Mouse (Mus musculus): ENCODE measurements around the gene Plxnd1. TPM values are rescaled to one million over a fixed set of nuclear protein-coding genes. Genes with fewer than 3 reads are reported as not detected.

The Plxnd1 gene
- polyA plus RNA-seq, 1 experiment from 2014 or later = 14.7 TPM

DNA sequence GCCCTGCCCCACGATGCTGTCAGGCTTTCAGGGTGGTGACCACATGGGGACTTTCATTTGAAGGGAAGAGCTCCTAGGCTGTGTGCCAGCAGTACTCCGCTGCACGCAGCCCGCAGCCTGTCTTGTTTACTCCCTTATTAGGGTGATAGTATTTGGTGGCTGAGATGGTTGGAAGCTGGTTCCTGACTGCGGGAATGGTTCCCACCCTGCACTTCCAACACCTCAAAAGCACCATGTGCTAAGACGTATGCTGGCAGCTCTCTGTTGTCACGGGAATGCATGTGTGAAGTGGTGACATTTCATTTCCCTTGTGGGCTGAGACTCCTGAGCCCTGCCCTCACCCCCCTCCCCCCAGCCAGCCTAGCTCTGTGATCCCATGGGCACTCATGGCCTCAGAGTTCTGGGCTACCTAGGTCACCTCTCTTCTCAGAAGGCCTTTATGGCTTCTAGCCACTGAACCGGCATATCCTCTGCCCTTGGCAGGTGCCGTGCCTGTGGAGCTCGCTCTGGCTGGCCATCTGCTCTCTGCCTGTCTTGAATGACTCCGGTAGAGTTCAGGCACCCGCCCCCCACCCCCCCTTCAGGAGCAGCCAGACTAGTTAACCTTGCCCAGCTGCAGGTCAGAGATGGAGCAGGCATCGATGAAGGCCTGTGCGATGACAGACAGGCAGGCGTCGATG, 37.7 kb downstream of the Plxnd1 start:
- no peak overlapping the region for H3K9ac ChIP-seq
- no peak for ATAC-seq (ENCODE audit: low FRiP score)
- DNase-seq (ENCODE audit: low spot score) = no peak
- H3K36me3 ChIP-seq (replicated peaks; ENCODE audit: control insufficient read depth, insufficient read depth) = no peaks in the 10 kb centered on the region
- H3K4me3 ChIP-seq (replicated peaks; ENCODE audit: low read length) = no peak overlapping the region
- 29% methylated on average over 16 of the region's 16 CpGs for WGBS
- H3K4me1 ChIP-seq (replicated peaks; ENCODE audit: control insufficient read depth, insufficient read depth, low read length) = peaks cover 13% of the 10 kb centered on the region; the same call in 1 of the 2 replicates
- no peak overlapping the region for H3K27ac ChIP-seq
- no peaks in the 10 kb centered on the region for H3K27me3 ChIP-seq (ENCODE audit: control insufficient read depth, insufficient read depth, low read length)
- no peak overlapping the region for H3K4me2 ChIP-seq (replicated peaks)
- no peaks in the 10 kb centered on the region for H3K9me3 ChIP-seq (ENCODE audit: control insufficient read depth, low read length)

DNA sequence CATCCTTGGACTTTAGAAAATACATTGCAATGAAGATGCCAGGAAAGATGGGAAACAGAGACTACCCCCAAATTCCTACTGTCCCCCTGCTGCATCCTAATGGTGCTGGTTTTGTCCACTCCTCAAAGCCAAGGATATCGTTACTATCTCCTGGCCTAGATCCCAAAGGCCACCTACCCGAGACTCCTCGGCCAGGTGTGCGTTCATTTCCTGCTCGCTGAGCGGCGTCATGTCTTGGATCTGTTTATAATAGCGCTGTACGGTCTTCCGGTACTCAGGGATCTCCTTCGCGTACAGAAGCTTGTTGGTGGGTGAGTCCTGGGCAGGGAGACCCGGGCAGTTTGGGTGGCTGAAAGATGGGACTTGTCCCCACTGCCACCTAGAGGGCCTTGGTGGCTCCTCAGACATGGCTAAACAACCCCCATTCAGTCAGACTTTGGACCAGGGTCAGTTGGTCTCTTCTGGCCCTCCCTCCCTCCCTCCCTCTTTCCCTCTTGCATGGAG, 38.3 kb downstream of the Plxnd1 start:
- Histone ChIP-seq H3K27me3 (ENCODE audit: control insufficient read depth, insufficient read depth, low read length) (no peaks in the 10 kb centered on the region), H3K4me3 (replicated peaks; ENCODE audit: low read length) (no peak overlapping the region), H3K4me1 (replicated peaks; ENCODE audit: control insufficient read depth, insufficient read depth, low read length) (peaks cover 13% of the 10 kb centered on the region; the same call in 1 of the 2 replicates), H3K4me2 (replicated peaks) (no peak overlapping the region), H3K27ac (no peak overlapping the region), H3K36me3 (replicated peaks; ENCODE audit: control insufficient read depth, insufficient read depth) (no peaks in the 10 kb centered on the region), H3K9me3 (ENCODE audit: control insufficient read depth, low read length) (no peaks in the 10 kb centered on the region), H3K9ac (no peak overlapping the region)
- 89% methylated on average over 13 of the region's 13 CpGs for WGBS
- no peak for DNase-seq (ENCODE audit: low spot score)
- ATAC-seq (ENCODE audit: low FRiP score) = no peak

DNA sequence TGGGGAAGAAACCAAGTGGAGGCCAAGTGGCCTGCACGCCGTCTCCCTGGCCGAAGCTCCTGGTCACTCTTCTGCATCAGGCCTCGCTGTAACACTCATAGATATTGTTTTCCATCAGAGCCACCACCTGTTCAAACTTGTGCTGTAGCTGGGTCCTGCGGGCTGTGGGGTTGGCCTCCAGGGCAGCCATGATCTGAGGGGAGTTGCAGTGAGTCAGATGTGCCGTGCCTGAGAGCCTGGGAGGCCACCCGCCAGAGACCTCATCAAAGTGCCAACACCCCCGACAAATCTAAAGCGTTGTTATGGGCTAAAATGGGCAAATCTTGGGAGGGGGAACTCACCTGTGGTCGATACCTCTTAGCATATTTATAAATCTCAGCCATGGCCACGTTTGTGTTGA, 39.1 kb downstream of the Plxnd1 start:
- Histone ChIP-seq H3K4me2 (replicated peaks) (no peak overlapping the region), H3K9me3 (ENCODE audit: control insufficient read depth, low read length) (no peaks in the 10 kb centered on the region), H3K27me3 (ENCODE audit: control insufficient read depth, insufficient read depth, low read length) (no peaks in the 10 kb centered on the region), H3K27ac (no peak overlapping the region), H3K4me1 (replicated peaks; ENCODE audit: control insufficient read depth, insufficient read depth, low read length) (peaks cover 13% of the 10 kb centered on the region; the same call in 1 of the 2 replicates), H3K9ac (no peak overlapping the region), H3K36me3 (replicated peaks; ENCODE audit: control insufficient read depth, insufficient read depth) (no peaks in the 10 kb centered on the region), H3K4me3 (replicated peaks; ENCODE audit: low read length) (no peak overlapping the region)
- 86% methylated on average over 11 of the region's 11 CpGs for WGBS
- no peak for DNase-seq (ENCODE audit: low spot score)
- no peak for ATAC-seq (ENCODE audit: low FRiP score)

DNA sequence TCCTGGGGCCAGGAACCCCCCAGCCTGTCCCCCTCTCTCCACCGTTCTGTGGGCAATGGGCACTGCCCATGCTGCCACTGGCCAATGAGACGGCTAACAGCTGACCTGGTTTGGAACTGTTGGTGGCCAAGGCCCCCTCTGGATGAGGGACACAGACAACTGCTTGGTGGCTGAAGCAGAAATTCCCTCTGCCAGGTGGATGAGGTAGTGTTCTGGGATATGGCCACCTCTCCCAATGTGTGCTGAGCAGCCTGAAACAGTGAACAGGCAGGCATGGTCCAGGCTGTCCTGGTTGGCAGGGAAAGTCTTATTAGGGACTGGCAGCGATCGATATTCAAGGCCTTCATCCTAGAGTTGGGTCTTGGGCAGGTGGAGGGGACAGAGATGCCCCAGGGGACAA, 39.6 kb downstream of the Plxnd1 start:
- no peak overlapping the region for H3K4me3 ChIP-seq (replicated peaks; ENCODE audit: low read length)
- ATAC-seq (ENCODE audit: low FRiP score) (no peak), DNase-seq (ENCODE audit: low spot score) (no peak)
- no peak overlapping the region for H3K4me2 ChIP-seq (replicated peaks)
- H3K9me3 ChIP-seq (ENCODE audit: control insufficient read depth, low read length) = no peaks in the 10 kb centered on the region
- 84% methylated on average over 4 of the region's 4 CpGs for WGBS
- no peak overlapping the region for H3K9ac ChIP-seq
- no peaks in the 10 kb centered on the region for H3K36me3 ChIP-seq (replicated peaks; ENCODE audit: control insufficient read depth, insufficient read depth)
- peaks cover 13% of the 10 kb centered on the region; the same call in 1 of the 2 replicates for H3K4me1 ChIP-seq (replicated peaks; ENCODE audit: control insufficient read depth, insufficient read depth, low read length)
- H3K27me3 ChIP-seq (ENCODE audit: control insufficient read depth, insufficient read depth, low read length) = no peaks in the 10 kb centered on the region
- no peak overlapping the region for H3K27ac ChIP-seq

DNA sequence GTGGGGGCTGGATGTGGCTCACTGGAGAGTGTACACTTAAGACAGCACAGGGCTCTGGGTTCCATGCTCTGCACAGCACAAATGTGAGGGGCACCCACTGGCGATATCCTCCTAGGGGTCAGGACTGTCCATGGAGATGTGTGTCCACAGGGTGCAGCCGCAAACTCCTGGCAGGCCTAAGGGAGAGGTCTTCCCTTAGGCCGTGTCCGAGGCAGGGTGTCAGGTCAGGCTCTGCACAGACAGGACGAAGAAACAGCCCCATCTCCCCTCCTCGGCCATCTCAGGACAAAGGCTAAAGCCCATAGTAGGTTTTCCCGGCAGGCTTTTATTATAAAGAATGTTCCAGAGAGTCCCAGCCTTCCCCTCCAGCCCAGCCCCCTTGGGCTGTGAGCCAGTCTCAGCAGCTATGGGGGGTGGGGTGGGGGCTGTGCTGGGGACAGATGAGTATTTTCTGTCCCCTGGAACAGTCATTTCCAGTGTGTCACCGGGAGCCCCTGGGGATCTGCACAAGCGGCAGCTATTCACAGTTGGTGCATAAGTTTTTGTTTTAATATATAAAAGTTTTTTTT, 40.2 kb downstream of the Plxnd1 start:
- no peak overlapping the region for H3K27ac ChIP-seq
- no peak overlapping the region for H3K4me3 ChIP-seq (replicated peaks; ENCODE audit: low read length)
- peaks cover 13% of the 10 kb centered on the region; the same call in 1 of the 2 replicates for H3K4me1 ChIP-seq (replicated peaks; ENCODE audit: control insufficient read depth, insufficient read depth, low read length)
- no peaks in the 10 kb centered on the region for H3K36me3 ChIP-seq (replicated peaks; ENCODE audit: control insufficient read depth, insufficient read depth)
- H3K4me2 ChIP-seq (replicated peaks) = no peak overlapping the region
- no peaks in the 10 kb centered on the region for H3K9me3 ChIP-seq (ENCODE audit: control insufficient read depth, low read length)
- DNase-seq (ENCODE audit: low spot score) (no peak), ATAC-seq (ENCODE audit: low FRiP score) (no peak)
- no peaks in the 10 kb centered on the region for H3K27me3 ChIP-seq (ENCODE audit: control insufficient read depth, insufficient read depth, low read length)
- WGBS = 72% methylated on average over 9 of the region's 9 CpGs
- H3K9ac ChIP-seq = no peak overlapping the region

DNA sequence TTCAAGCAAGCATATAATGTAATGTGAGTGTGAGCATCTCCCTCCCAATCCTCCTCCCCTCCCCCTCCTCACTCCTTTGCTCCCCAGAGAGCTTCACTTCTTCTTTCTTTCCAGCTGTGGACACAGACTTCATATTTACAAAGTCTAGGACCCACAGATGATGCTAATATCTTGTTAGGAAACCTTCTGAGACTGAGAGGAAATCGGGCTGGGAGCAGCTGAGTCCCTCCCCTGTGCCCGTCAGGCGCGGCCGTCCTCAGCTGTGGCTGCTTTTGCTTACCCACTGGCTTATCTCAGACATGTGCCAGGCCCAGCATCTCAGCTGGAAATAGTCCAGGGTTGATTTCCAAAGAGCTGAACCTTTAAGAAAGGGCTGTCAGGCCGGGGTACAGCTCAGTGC, 48.4 kb downstream of the Plxnd1 start:
- Histone ChIP-seq H3K9ac (no peak overlapping the region), H3K36me3 (replicated peaks; ENCODE audit: control insufficient read depth, insufficient read depth) (no peaks in the 10 kb centered on the region), H3K27ac (no peak overlapping the region), H3K4me2 (replicated peaks) (no peak overlapping the region), H3K9me3 (ENCODE audit: control insufficient read depth, low read length) (no peaks in the 10 kb centered on the region), H3K4me1 (replicated peaks; ENCODE audit: control insufficient read depth, insufficient read depth, low read length) (no peaks in the 10 kb centered on the region), H3K4me3 (replicated peaks; ENCODE audit: low read length) (no peak overlapping the region), H3K27me3 (ENCODE audit: control insufficient read depth, insufficient read depth, low read length) (no peaks in the 10 kb centered on the region)
- no peak for ATAC-seq (ENCODE audit: low FRiP score)
- no peak for DNase-seq (ENCODE audit: low spot score)
- WGBS = 37% methylated on average over 6 of the region's 6 CpGs

DNA sequence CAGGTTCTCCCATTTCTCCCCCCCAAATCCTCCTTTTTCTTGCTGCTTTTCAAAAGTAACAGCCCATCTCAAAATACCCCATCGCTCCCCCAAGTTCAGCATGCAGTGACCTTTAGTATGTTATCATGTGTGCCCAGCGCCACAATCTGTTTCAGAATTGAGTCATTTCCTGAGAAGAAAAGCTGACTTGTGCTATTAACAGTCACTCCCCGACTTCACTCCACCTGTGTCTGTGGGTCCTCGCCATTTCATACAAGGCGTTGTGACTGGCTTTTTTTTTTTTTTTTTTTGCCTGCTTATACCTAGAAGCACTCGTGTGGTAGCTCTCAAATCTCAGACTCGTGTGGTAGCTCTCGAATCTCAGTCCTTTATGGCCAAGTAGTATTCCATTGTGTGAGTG, 49.2 kb downstream of the Plxnd1 start:
- H3K9ac ChIP-seq = no peak overlapping the region
- H3K27ac ChIP-seq = no peak overlapping the region
- no peaks in the 10 kb centered on the region for H3K9me3 ChIP-seq (ENCODE audit: control insufficient read depth, low read length)
- H3K4me1 ChIP-seq (replicated peaks; ENCODE audit: control insufficient read depth, insufficient read depth, low read length) = no peaks in the 10 kb centered on the region
- WGBS = 85% methylated on average over 8 of the region's 8 CpGs
- no peak overlapping the region for H3K4me2 ChIP-seq (replicated peaks)
- H3K27me3 ChIP-seq (ENCODE audit: control insufficient read depth, insufficient read depth, low read length) = no peaks in the 10 kb centered on the region
- ATAC-seq (ENCODE audit: low FRiP score) (no peak), DNase-seq (ENCODE audit: low spot score) (no peak)
- no peaks in the 10 kb centered on the region for H3K36me3 ChIP-seq (replicated peaks; ENCODE audit: control insufficient read depth, insufficient read depth)
- no peak overlapping the region for H3K4me3 ChIP-seq (replicated peaks; ENCODE audit: low read length)

DNA sequence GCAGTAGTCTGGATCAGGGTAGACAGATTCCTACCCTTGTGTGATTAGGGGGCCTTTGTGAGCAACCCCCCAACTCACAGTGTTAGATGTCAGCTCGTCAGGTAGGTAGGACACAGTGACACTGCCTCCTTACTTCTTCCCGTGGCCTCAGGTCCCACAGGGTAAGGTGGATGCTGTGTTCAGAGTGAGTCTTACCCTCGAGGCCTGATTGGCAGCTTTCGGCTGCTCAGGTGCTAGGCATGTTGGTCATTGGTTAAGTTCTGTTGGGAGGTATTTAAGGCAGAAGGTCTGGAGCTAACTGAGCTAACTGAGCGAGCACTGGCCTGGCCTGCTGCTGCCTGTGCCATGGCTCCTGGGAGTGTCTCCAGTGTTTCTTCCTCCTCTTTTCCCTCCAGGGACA, 50.2 kb downstream of the Plxnd1 start, which contains the start of gene H1foo:
TSS of gene H1foo (plus strand) at position 301 of the 400 bp plus-strand sequence.
- H3K36me3 ChIP-seq (replicated peaks; ENCODE audit: control insufficient read depth, insufficient read depth) = no peaks in the 10 kb centered on the region
- no peaks in the 10 kb centered on the region for H3K27me3 ChIP-seq (ENCODE audit: control insufficient read depth, insufficient read depth, low read length)
- H3K4me2 ChIP-seq (replicated peaks) = no peak within 1 kb of the TSS
- WGBS = 83% methylated on average over 5 of the region's 5 CpGs
- H3K27ac ChIP-seq = no peak within 1 kb of the TSS
- H3K9me3 ChIP-seq (ENCODE audit: control insufficient read depth, low read length) = no peaks in the 10 kb centered on the region
- no peak within 1 kb of the TSS for H3K4me3 ChIP-seq (replicated peaks; ENCODE audit: low read length)
- no peaks in the 10 kb centered on the region for H3K4me1 ChIP-seq (replicated peaks; ENCODE audit: control insufficient read depth, insufficient read depth, low read length)
- no peak for ATAC-seq (ENCODE audit: low FRiP score)
- DNase-seq (ENCODE audit: low spot score) = no peak
- no peak within 1 kb of the TSS for H3K9ac ChIP-seq

DNA sequence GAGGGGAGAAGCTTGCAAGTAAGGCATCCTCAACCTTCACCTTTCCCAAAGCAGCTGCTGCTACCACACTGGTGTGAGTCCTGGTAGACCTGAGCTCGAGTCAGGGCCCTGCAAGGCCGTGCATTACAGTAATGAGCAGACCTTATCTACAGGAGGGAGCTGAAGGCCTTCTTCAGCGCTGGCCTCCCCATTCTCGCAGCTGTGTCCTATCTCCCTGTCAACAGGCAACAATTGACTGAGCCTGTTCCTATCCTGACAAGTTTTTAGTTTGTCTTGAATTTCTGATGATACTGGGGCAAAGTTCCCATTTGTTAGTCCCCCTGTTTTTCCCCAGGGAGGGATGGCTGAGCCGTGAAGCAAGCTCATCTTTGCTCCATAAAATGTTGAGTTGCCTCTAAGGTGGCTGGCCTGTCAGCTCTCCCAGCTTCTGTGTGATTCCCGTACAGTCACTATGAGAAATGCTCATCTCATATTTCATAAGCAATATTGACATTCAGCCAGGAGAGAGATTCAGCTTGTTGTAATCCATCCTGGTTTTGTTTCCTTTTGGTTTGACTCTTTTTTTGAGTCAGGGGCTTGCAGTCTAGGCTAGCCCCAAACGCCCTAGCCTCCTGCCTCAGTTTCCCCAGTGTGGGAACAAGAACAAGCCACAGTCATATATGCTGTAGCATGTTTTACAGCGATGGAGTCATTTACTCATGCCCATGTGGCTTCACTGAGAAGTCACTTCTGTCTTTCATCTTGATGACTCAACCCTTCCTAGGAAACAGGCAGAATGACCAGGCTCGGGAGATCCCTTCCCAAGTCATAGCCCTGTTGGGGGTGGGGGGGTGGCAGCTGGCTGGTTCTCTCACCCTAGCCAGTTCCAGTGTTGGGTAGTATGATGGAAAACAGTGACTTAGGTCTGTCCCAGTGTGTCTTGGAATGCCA, 51.0 kb downstream of the Plxnd1 start:
- Histone ChIP-seq H3K36me3 (replicated peaks; ENCODE audit: control insufficient read depth, insufficient read depth) (no peaks in the 10 kb centered on the region), H3K4me2 (replicated peaks) (no peak overlapping the region), H3K27me3 (ENCODE audit: control insufficient read depth, insufficient read depth, low read length) (no peaks in the 10 kb centered on the region), H3K4me3 (replicated peaks; ENCODE audit: low read length) (no peak overlapping the region), H3K27ac (no peak overlapping the region), H3K9me3 (ENCODE audit: control insufficient read depth, low read length) (no peaks in the 10 kb centered on the region), H3K9ac (no peak overlapping the region), H3K4me1 (replicated peaks; ENCODE audit: control insufficient read depth, insufficient read depth, low read length) (no peaks in the 10 kb centered on the region)
- DNase-seq (ENCODE audit: low spot score) = no peak
- ATAC-seq (ENCODE audit: low FRiP score) = no peak
- WGBS = 82% methylated on average over 9 of the region's 9 CpGs
